Mouse (Mus musculus): ENCODE measurements at regions not wholly inside any gene's neighbourhood (a gene's known extent, or its start where the extent isn't known, plus 50 kb on each side); places are given as distances from the start of the nearest gene placed in this dataset.
A peak's percentile ranks its signal among the peaks of the same experiment; 100 is the strongest.

DNA sequence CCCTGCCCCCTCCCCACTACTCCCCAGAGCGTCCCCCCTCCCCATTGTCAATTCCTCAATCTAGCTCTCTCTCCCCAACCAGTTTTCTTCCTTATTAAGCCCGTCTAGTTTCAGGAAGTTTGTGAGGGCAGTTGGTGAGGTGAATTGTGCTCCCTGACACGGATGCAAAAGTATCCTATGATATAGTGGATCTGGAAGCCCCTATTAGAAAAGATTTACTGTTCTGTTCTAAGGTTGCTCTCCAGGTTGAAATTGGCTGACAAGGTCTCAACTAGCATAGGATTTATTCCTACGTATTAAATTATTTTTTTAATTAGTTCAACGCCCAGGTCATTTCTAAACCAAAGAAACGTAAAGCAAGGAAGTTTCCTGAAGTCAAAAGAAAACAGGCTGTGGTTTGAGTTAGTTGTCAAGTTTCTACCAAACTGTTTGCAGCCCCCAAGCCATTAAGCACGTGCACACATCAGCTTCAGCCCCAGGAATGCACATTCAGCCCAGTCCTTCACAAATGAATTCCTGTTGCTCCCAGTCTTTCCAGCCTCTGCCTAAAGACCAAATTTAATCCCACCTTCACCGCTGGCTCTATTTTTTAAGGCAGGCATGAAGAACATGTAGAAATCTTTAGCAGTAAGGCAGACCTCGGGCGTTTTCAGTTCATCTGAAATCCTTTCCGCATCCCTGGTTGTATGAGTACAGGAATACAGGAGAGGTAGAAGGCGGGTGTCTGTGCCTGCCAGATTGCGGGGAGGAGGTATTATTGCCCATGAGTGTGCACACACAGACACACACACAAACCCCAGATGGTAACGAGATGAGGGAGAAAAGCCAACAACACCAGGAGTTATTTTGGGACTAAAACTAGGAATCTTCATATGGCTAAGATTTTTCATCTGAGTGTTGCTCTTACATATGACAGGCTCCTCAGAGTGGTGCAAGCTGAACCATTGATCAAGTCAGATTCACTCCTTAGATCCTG is 375.5 kb downstream of the Nuf2 start:
- DNase-seq = no peak

GRCm38 (mm10) chr1:169142216-169142615 is 389.0 kb downstream of the Nuf2 start:
- no peak for DNase-seq

- DNase-seq = no peak
Observed at GRCm38 (mm10) chr1:169140056-169140455, 391.2 kb downstream of the Nuf2 start.

GRCm38 (mm10) chr1:169139507-169139906 is 391.8 kb downstream of the Nuf2 start:
- no peak for DNase-seq

DNA sequence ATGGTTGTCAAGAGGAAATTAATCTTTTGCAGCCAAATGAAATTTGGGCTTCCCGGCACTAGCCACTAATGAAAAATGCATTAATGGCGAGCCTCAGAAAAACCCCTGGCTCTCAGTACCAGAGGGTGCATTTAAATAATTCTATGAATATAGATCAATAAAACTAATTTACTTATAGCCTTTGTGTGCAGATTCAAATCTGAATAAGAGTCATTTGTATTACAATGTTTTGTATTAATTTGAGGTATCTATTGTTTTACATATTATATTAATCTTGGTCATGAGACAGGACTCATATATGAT is 392.1 kb downstream of the Nuf2 start:
- no peak for DNase-seq

DNA sequence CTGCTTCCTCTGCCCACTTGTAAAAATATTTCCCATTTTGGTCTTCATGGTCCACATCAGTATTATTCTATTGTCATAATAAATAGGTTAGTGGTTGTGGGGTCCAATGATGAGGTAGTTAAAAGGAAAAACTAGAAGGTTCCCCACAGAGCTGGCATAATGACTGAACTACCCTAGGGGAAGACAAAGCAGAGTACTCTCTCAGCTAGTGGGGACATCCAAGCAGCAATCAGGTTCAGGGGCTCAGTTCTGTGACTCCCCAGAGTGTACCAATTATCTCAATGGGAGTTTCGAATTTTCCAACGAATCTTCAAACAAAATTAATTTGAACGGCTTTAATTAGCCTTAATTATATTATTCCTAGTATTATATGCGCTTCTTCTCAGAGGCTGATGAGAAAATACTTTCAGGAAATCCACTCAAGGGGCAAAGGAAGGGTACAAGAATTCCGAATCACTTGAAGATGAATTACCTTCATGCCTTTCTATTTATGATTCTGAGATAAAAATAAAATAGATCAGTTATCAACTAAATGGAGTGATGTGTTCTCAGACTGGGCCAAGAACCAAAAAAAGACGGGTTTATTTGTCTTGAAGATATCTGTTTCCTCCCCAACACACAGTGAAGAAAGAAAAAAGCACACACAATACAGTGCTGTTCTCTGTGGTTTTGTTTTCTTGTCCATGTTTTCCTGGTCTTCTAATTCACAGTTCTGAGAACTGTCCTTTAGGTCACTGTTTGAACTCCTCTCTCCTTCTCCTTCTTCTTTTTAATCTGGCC is 392.7 kb downstream of the Nuf2 start:
- no peak for DNase-seq

- DNase-seq = no peak
Observed at GRCm38 (mm10) chr1:169135542-169135941, 395.7 kb downstream of the Nuf2 start.

- no peak for DNase-seq
Observed at GRCm38 (mm10) chr1:169103669-169104068, 427.6 kb downstream of the Nuf2 start.

- no peak for DNase-seq
Observed at GRCm38 (mm10) chr1:169103113-169103512, 428.2 kb downstream of the Nuf2 start.

GRCm38 (mm10) chr1:169099221-169099620 is 432.0 kb downstream of the Nuf2 start:
- peak; percentile 43 for DNase-seq

DNA sequence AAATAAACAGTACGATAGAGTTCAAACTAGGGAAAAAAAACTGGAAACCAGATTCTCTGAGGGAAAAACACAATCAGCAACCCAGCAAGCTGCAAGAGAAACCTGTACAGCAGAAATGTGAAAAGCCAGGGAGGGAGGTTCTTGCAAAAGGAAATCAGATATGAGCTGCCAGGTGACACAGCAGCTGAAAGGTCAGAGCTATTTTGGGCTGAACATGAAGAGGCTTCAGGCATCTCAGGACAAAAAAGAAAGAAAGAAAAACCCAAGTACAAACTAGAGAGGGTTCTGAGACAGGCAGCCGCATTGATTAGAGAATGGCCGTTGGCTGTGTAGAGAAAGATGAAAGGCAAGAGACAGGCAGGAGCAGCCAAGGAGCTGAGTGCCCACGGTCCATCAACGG is 434.5 kb downstream of the Nuf2 start:
- DNase-seq = no peak

DNA sequence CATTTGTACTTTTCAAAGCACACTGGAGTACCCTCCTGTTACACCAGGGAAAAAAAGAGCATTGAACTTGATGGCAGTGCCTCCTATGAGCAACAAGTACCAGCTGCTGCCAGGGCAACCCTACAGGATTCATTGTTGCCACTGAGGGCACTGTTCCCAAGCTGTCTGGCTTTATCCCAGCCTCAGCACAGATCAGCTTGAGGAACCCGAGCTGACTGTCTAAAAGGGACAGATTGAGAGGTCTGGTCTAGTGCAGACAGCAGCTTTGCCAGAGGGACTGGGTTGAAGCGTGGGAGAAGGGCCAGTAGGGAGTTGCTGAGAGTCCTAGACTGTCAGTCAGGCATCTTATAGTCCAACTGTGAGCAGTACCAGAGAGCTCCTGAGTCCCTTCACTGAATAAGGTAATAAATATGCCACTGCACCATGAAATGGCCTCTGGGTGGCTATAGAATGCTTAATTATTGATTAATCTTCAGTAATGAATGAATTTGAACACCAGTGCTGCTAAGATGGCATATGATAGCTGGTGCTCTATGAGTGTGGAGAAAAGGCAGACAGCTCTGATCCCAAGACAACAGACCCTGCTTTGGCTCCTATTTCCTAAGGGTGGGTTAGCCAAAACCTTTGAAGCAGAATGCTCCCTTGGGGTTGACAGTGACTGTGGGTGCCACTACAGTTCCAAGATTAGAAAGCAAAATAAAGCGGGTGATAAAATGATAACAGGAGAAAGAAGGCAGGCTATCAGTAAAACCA is 437.5 kb downstream of the Nuf2 start:
- DNase-seq = no peak

DNA sequence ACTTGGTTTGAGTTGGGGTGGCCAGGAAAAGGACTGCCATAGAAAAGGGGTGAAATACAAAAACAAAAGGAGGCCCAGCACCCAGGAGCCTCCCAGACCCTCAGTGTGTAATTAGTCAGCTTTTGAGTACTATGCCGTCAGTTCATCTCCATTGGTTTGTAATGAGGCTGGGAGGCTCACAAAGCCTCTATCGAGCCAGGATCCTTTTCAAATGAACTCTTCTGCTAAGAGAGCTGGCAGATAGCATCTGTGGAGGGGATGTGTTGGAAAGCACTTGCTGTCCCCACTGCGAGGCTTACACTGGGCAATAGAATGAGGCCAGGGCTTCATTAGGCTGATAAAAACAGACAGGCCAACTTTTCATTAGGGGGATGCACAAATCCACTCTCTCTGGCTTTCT is 445.2 kb downstream of the Nuf2 start:
- no peak for DNase-seq

DNA sequence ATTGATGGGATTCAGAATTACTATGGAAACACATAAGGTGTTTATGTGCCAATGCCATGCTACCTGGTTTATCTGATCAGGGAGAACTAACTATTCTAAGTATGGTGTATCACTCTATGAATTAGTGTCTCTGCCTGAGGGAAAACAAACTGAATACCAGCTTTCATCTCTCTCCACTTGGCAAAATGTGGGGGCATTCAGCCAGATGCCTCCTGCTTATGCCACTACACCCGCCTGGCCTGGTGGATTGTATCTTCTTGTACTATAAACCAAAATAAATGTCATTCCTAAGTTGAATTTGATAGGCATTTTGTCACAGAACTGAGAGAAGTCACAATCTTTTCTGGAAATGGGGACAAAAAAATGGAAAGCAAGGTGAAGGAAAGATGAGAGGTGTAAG is 450.6 kb downstream of the Nuf2 start:
- no peak for DNase-seq

DNA sequence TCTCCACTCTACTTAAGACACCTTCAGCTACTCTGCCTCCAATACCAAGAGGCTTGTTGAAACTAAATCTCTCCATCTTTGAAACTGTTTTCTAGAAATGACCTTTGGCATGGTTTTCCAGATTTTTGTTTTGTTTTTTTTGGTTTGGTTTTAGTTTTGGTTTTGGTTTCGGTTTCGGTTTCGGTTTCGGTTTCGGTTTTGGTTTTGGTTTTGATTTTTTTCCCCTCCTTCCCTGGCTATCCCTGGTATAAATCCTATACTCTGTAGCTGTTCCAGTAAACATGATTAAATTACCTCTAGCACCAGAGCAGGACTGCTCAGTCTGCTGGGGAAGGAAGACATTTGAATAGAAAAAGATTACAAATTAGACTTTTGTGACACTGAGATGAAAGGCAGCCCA is 454.0 kb downstream of the Nuf2 start:
- DNase-seq = no peak

DNA sequence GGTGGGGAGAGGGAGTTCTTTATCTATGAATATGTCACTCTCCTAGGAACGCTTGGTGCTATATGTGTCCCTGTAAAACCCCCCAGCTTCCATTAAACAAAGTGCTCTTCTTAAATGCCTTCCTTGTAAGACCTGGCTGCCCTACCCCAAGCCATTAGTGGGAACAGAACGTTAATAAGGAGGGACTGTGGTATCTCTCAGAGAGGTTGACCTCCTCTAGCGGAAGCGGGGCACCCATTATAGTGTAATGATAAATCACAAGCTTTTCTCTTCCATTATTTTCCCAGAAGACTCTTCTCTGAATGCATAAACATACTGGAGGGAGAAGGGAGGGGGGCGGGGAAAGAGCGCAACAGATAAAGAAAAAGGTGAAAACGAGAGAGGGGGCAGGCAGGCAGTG is 455.3 kb downstream of the Nuf2 start:
- no peak for DNase-seq

- DNase-seq = no peak
Observed at GRCm38 (mm10) chr1:169071366-169071765, 459.9 kb downstream of the Nuf2 start.

GRCm38 (mm10) chr1:169069647-169070046 is 461.6 kb downstream of the Nuf2 start:
- no peak for DNase-seq

GRCm38 (mm10) chr1:169066795-169067194 is 464.5 kb downstream of the Nuf2 start:
- no peak for DNase-seq

DNA sequence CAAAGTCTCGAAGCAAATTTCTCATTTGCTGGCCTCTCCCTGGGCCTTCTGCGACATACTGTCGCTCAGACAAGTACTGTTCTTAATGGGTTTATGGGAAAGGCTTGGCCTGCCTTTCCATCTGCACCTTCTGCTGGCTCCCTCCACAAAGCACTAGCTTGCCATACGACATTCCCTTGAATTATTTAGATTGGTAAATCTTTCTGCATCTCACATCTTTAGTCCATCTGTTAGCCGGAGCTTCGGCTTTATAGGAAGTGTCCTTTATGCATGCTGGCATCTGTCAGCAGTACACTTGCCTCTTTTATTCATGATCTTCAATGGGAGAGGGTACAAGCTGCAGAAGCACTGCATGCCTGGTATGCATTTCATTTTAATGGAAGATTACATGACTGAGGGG is 470.6 kb downstream of the Nuf2 start:
- DNase-seq = no peak

DNA sequence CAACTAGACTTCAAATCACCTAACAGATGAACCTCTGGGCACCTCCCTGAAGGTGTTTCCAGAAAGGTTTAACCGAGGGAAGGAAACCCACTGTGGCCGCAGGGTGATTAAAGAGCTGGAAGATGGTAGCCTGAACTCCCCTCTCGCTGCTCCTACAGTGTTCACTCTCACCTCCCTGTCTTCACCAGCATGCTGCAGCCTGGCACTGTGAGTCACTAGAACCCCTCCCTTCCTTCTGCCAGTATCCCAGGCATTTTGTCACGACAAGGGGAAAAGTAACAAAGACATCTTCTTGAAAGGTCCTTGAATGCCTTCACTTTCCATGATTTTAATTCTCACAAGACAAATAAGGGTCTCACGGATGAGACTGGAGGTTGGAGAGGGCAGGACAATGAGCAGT is 471.1 kb downstream of the Nuf2 start:
- DNase-seq = no peak

DNA sequence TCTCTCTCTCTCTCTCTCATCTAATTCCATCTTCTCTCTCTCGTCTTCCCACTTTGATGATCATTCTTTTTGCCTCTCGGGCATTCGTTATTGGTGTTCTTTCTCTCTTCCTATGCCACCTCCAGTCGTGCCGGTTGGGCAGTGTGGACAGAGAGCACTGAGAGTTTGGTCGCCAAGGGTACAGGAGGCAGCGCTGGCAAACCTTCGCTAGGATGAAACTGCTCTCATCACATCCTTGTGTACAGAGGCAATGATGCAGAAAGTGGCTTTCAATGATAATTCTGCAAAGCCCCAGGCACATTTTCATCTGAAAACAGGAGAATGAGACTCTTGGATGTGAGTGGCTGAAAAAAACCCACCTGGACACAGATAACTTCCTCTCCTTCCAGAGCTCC is 479.4 kb downstream of the Nuf2 start:
- DNase-seq = no peak

- DNase-seq = no peak
Observed at GRCm38 (mm10) chr1:169051085-169051862, 480.0 kb downstream of the Nuf2 start.
